Mouse (Mus musculus) macrophage (primary cell): Measurements from ENCODE around the gene Htr3b. TPM values are rescaled to one million over a fixed set of nuclear protein-coding genes. Genes with fewer than 3 reads are reported as not detected.

Source experiments
- H3K27ac ChIP-seq: fragments of 350-480 bp; formaldehyde crosslinking; 2 replicates; pipeline ENCODE4 v1.9.0; 2021
- H3K36me3 ChIP-seq: fragments of 350-480 bp; formaldehyde crosslinking; 2 replicates; pipeline ENCODE4 v1.9.0; 2021; ENCODE audit errors: inconsistent target
- H3K4me3 ChIP-seq: fragments of 350-480 bp; formaldehyde crosslinking; 2 replicates; pipeline ENCODE4 v1.9.0; 2021; ENCODE audit errors: inconsistent target
- H3K79me2 ChIP-seq: fragments of 350-480 bp; formaldehyde crosslinking; 2 replicates; pipeline ENCODE4 v1.9.0; 2021; ENCODE audit errors: inconsistent target
- WGBS: methylation state at CpG from one replicate; pipeline ENCODE4 v1.1.7; 2026; ENCODE audit warnings: inconsistent platforms; ENCODE audit not compliant: missing documents; 5-methylcytosine and 5-hydroxymethylcytosine counted together
- polyA plus RNA-seq: library from polyadenylated mRNA; stranded (reverse); fragments of 250-400 nt; gene quantifications from 3 replicates; pipeline ENCODE4 v1.2.4, GENCODE M21; 2018; ENCODE audit warnings: inconsistent platforms

Htr3b gene
- polyA plus RNA-seq, 1 experiment from 2014 or later: not detected

GRCm38 (mm10) chr9:48976661-48977355 lies 12.0 kb upstream of the Htr3b start:
- Histone ChIP-seq H3K4me3 (no peak overlapping the region), H3K27ac (no peak overlapping the region), H3K36me3 (no peaks in the 10 kb centered on the region), H3K79me2 (no peaks in the 10 kb centered on the region)
- 78% methylated on average over 6 of the region's 6 CpGs for WGBS

GRCm38 (mm10) chr9:48972494-48972893 lies 7.7 kb upstream of the Htr3b start:
- no peak overlapping the region for H3K27ac ChIP-seq
- H3K4me3 ChIP-seq: no peak overlapping the region
- 37% methylated on average over 3 of the region's 3 CpGs for WGBS
- no peaks in the 10 kb centered on the region for H3K79me2 ChIP-seq
- H3K36me3 ChIP-seq: no peaks in the 10 kb centered on the region

GRCm38 (mm10) chr9:48962131-48962530 lies 2.7 kb downstream of the Htr3b start:
- WGBS: 47% methylated on average over 5 of the region's 7 CpGs
- Histone ChIP-seq H3K79me2 (no peaks in the 10 kb centered on the region), H3K36me3 (no peaks in the 10 kb centered on the region), H3K4me3 (no peak overlapping the region), H3K27ac (no peak overlapping the region)

GRCm38 (mm10) chr9:48961314-48961713 lies 3.5 kb downstream of the Htr3b start:
- Histone ChIP-seq H3K36me3 (no peaks in the 10 kb centered on the region), H3K27ac (no peak overlapping the region), H3K79me2 (no peaks in the 10 kb centered on the region), H3K4me3 (no peak overlapping the region)
- WGBS: 27% methylated on average over 12 of the region's 12 CpGs

GRCm38 (mm10) chr9:48947565-48947964 lies 17.2 kb downstream of the Htr3b start:
- no peak overlapping the region for H3K27ac ChIP-seq
- no peaks in the 10 kb centered on the region for H3K36me3 ChIP-seq
- H3K4me3 ChIP-seq: no peak overlapping the region
- 82% methylated on average over 4 of the region's 4 CpGs for WGBS
- H3K79me2 ChIP-seq: no peaks in the 10 kb centered on the region

GRCm38 (mm10) chr9:48942349-48942748 lies 22.4 kb downstream of the Htr3b start:
- Histone ChIP-seq H3K36me3 (no peaks in the 10 kb centered on the region), H3K79me2 (no peaks in the 10 kb centered on the region), H3K27ac (no peak overlapping the region), H3K4me3 (no peak overlapping the region)
- WGBS: 77% methylated on average over 1 of the region's 1 CpGs

- WGBS: 80% methylated on average over 5 of the region's 5 CpGs
- no peak overlapping the region for H3K4me3 ChIP-seq
- H3K79me2 ChIP-seq: no peaks in the 10 kb centered on the region
- no peaks in the 10 kb centered on the region for H3K36me3 ChIP-seq
- no peak overlapping the region for H3K27ac ChIP-seq
Observed at GRCm38 (mm10) chr9:48929436-48929835, 35.4 kb downstream of the Htr3b start.

GRCm38 (mm10) chr9:48928781-48929180 lies 36.0 kb downstream of the Htr3b start:
- H3K4me3 ChIP-seq: no peak overlapping the region
- H3K27ac ChIP-seq: no peak overlapping the region
- H3K79me2 ChIP-seq: no peaks in the 10 kb centered on the region
- no peaks in the 10 kb centered on the region for H3K36me3 ChIP-seq
- 81% methylated on average over 3 of the region's 3 CpGs for WGBS

- 89% methylated on average over 18 of the region's 18 CpGs for WGBS
- Histone ChIP-seq H3K27ac (no peak overlapping the region), H3K79me2 (no peaks in the 10 kb centered on the region), H3K36me3 (no peaks in the 10 kb centered on the region), H3K4me3 (no peak overlapping the region)
Observed at GRCm38 (mm10) chr9:48916011-48916788, 48.6 kb downstream of the Htr3b start.

GRCm38 (mm10) chr9:48910885-48911537 lies 53.8 kb downstream of the Htr3b start, which contains the start of gene Htr3a:
TSS of gene Htr3a (minus strand) at chr9:48911099.
- H3K27ac ChIP-seq: no peak within 1 kb of the TSS
- WGBS: 33% methylated on average over 7 of the region's 9 CpGs
- no peak within 1 kb of the TSS for H3K4me3 ChIP-seq
- no peaks in the 10 kb centered on the region for H3K36me3 ChIP-seq
- H3K79me2 ChIP-seq: no peaks in the 10 kb centered on the region

- Histone ChIP-seq H3K27ac (no peak overlapping the region), H3K36me3 (no peaks in the 10 kb centered on the region), H3K79me2 (no peaks in the 10 kb centered on the region), H3K4me3 (no peak overlapping the region)
- 89% methylated on average over 5 of the region's 5 CpGs for WGBS
Observed at GRCm38 (mm10) chr9:48904421-48904820, 60.4 kb downstream of the Htr3b start.

- WGBS: 83% methylated on average over 2 of the region's 2 CpGs
- Histone ChIP-seq H3K27ac (no peak overlapping the region), H3K4me3 (no peak overlapping the region)
Observed at GRCm38 (mm10) chr9:48903766-48904165, 61.0 kb downstream of the Htr3b start.

GRCm38 (mm10) chr9:48898551-48898950 lies 66.2 kb downstream of the Htr3b start:
- H3K36me3 ChIP-seq: no peaks in the 10 kb centered on the region
- H3K79me2 ChIP-seq: no peaks in the 10 kb centered on the region
- 28% methylated on average over 8 of the region's 8 CpGs for WGBS
- no peak overlapping the region for H3K4me3 ChIP-seq
- H3K27ac ChIP-seq: no peak overlapping the region

More at GRCm38 (mm10) chr9:48903766-48904165, 61.0 kb downstream of the Htr3b start:
- H3K36me3 ChIP-seq: no peaks in the 10 kb centered on the region
- no peaks in the 10 kb centered on the region for H3K79me2 ChIP-seq

- Histone ChIP-seq H3K4me3 (no peak overlapping the region), H3K27ac (no peak overlapping the region), H3K36me3 (no peaks in the 10 kb centered on the region), H3K79me2 (no peaks in the 10 kb centered on the region)
- whole genome bisulfite sequencing: 43% methylated on average over 13 of the region's 18 CpGs
Observed at GRCm38 (mm10) chr9:48895819-48896536, 68.8 kb downstream of the Htr3b start.
